Mouse (Mus musculus) brown adipose tissue, adult 24 weeks (tissue): ENCODE results near the gene Tacc2. TPM values are rescaled to one million over a fixed set of nuclear protein-coding genes. Genes with fewer than 3 reads are reported as not detected.

ENCODE experiments used
- H3K27ac ChIP-seq: fragments of 200-500 bp; replicated peaks from 2 replicates; pipeline ENCODE4 v1.5.1; 2012; ENCODE audit warnings: low read depth, mild to moderate bottlenecking, low read length
- H3K4me1 ChIP-seq: fragments of 200-500 bp; 2 replicates; pipeline ENCODE4 v1.6.1; 2012; ENCODE audit warnings: low read length, mixed read lengths; ENCODE audit not compliant: control insufficient read depth, insufficient read depth, insufficient read length
- H3K4me3 ChIP-seq: fragments of 200-500 bp; 2 replicates; pipeline ENCODE4 v1.5.1; 2012; ENCODE audit warnings: low read depth, mild to moderate bottlenecking, low read length, moderate library complexity; ENCODE audit not compliant: insufficient read depth
- polyA plus RNA-seq: library from polyadenylated mRNA; stranded (reverse); fragments of >200 nt; gene quantifications from 2 replicates; pipeline ENCODE4 v1.2.4, GENCODE M21; 2012; ENCODE audit not compliant: missing spikeins, insufficient read depth, insufficient read length

Tacc2 gene
- polyA plus RNA-seq, 1 experiment: 14.0 TPM

- Histone ChIP-seq H3K27ac (no peak overlapping the region), H3K4me1 (no peaks in the 10 kb centered on the region), H3K4me3 (no peak overlapping the region)
These were observed 138.2 kb downstream of the Tacc2 start for GRCm38 (mm10) chr7:130715467-130715866.

GRCm38 (mm10) chr7:130716341-130716740, 139.1 kb downstream of the Tacc2 start:
- Histone ChIP-seq H3K27ac (no peak overlapping the region), H3K4me1 (peaks cover 2% of the 10 kb centered on the region; the same call in 1 of the 2 replicates), H3K4me3 (no peak overlapping the region)

- H3K4me3 ChIP-seq: no peak overlapping the region
- H3K4me1 ChIP-seq: peaks cover 2% of the 10 kb centered on the region; the same call in 1 of the 2 replicates
- H3K27ac ChIP-seq: no peak overlapping the region
These were observed 139.8 kb downstream of the Tacc2 start for GRCm38 (mm10) chr7:130716989-130717388.

GRCm38 (mm10) chr7:130719931-130720598, 142.8 kb downstream of the Tacc2 start:
- H3K4me1 ChIP-seq: peaks cover 2% of the 10 kb centered on the region; the same call in 1 of the 2 replicates
- peak overlapping the region; percentile 62 for H3K27ac ChIP-seq
- H3K4me3 ChIP-seq: no peak overlapping the region

- Histone ChIP-seq H3K27ac (peak overlapping the region; percentile 62), H3K4me1 (peaks cover 2% of the 10 kb centered on the region; the same call in 1 of the 2 replicates), H3K4me3 (no peak overlapping the region)
These were observed 143.6 kb downstream of the Tacc2 start for GRCm38 (mm10) chr7:130720646-130721335.

DNA sequence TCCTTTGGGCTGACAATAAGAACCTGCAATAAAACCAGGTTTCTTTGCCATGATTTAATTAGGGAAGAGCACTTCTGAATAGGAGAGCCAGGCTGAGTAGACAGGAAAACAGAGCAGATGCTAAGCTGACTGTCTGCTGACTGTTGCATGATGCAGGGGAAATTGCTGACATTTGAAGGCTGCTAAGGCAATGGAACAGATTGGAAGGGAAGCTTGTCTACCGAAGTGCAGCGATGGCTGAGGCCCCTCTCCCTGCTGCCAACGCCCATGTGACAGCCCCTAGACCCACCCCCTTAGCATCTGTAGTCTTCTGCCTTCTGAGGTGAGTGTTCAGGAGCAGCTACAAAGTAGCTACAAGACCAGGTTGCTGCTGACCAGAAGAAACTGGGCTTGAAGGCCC, 148.9 kb downstream of the Tacc2 start:
- Histone ChIP-seq H3K27ac (no peak overlapping the region), H3K4me1 (peaks cover 7% of the 10 kb centered on the region; the same call in 1 of the 2 replicates), H3K4me3 (no peak overlapping the region)

GRCm38 (mm10) chr7:130726724-130727422, 149.6 kb downstream of the Tacc2 start:
- peak overlapping the region; percentile 19; the same call in 1 of the 2 replicates for H3K27ac ChIP-seq

GRCm38 (mm10) chr7:130727560-130727959, 150.3 kb downstream of the Tacc2 start:
- Histone ChIP-seq H3K27ac (peak overlapping the region; percentile 19; the same call in 1 of the 2 replicates), H3K4me3 (no peak overlapping the region), H3K4me1 (peaks cover 5% of the 10 kb centered on the region; the same call in 1 of the 2 replicates)

More at GRCm38 (mm10) chr7:130726724-130727422, 149.6 kb downstream of the Tacc2 start:
- Histone ChIP-seq H3K4me3 (no peak overlapping the region), H3K4me1 (peaks cover 5% of the 10 kb centered on the region; the same call in 1 of the 2 replicates)

DNA sequence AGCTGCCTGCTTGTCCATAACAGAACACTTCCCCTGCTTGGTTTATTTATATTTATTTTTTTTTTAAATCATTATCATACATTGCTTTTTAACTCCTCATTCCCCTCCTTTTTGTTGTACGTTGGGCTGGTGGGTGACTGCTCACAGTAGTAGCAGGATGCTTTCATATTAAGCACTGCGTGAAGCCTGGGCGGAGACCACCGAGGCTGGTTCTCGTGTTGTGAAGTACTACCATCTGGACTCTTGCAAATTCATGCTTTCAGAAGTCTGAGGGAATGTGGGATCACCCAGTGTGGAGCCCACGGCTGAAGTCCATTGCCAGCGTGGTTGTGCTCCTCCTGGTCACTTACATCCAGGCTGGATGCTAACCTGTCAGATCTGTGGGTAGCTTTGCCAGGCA, 154.6 kb downstream of the Tacc2 start:
- H3K27ac ChIP-seq: no peak overlapping the region
- H3K4me1 ChIP-seq: peaks cover 5% of the 10 kb centered on the region; the same call in 1 of the 2 replicates
- no peak overlapping the region for H3K4me3 ChIP-seq

DNA sequence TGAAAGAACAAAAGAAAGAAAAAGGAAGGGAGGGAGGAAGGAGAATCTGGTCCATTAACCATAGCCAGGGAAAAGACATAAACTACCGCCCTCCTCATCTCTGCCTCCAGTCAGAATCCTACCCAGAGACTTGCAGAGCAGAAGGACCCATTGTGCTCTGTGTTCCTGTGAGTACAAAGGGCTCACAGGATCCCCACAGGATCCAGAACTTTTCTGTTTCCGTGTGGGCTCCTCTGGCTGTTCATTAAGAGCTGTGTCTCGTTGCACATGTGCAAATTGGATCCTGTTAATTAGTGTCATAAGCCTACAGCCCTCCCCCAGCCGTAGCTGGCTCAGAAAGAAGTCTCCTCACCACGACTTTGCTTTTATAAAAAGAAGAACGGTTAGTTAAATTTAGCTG, 155.7 kb downstream of the Tacc2 start:
- Histone ChIP-seq H3K4me3 (no peak overlapping the region), H3K27ac (no peak overlapping the region), H3K4me1 (no peaks in the 10 kb centered on the region)

DNA sequence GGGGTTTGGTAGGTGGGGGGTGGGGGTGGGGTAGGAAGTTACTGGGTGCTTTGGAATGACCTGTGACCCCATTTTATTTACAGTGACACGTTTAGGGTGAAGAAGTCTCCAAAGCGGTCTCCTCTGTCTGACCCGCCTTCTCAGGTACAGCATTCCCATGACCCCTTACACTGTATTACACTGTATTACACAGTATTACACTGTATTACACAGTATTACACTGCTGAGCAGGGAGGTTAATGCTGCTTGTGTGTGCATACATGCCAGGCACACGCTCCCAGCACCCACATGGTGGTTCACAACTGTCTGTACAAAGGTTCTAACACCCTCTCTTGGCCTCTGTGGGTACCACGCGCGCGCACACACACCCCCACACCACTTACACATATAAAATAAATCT, 156.2 kb downstream of the Tacc2 start:
- Histone ChIP-seq H3K4me3 (no peak overlapping the region), H3K4me1 (no peaks in the 10 kb centered on the region), H3K27ac (no peak overlapping the region)

- Histone ChIP-seq H3K4me3 (no peak overlapping the region), H3K27ac (no peak overlapping the region), H3K4me1 (no peaks in the 10 kb centered on the region)
These were observed 157.1 kb downstream of the Tacc2 start for GRCm38 (mm10) chr7:130734195-130734787.

GRCm38 (mm10) chr7:130741099-130741498, 163.9 kb downstream of the Tacc2 start:
- H3K4me3 ChIP-seq: no peak overlapping the region
- no peaks in the 10 kb centered on the region; the same call in 1 of the 2 replicates for H3K4me1 ChIP-seq
- H3K27ac ChIP-seq: no peak overlapping the region

DNA sequence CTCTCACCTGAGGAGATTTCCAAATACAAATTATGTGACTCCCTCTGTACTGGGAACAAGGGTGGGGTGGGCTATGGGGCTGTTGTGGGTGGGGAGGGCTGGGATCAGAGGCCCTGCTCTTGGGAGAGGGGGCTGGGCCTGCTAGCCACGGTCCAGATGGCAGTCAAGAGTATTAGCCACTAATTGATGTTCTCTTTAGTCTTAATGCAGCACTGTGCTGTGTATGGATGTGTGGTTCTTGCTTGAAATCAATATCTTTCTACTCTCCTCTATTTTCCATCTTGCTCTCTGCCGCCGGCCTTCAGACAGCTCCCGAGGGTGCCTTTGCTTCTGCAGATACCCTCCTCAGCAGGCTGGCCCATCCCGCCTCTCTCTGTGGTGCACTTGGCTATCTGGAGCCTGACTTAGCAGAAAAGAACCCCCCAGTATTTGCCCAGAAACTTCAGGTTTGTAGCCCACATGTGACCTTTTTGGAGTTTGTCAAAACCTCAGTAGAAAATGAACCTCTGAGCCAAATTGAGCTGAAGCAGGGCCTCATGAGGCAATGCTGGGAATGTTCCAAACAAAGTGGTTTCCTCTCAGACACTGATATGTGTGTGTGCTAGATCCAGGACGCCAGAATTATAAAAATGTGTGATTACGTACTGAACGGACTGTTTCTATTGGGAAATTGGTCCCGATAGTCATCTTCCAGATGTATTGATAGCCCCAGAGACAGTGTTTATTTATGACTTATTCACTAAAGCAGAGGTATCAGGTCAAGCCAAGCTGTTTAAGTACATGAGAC, 166.2 kb downstream of the Tacc2 start:
- Histone ChIP-seq H3K27ac (no peak overlapping the region), H3K4me3 (no peak overlapping the region), H3K4me1 (no peaks in the 10 kb centered on the region; the same call in 1 of the 2 replicates)
